Mouse (Mus musculus): ENCODE measurements around the gene Vmn1r83.

Vmn1r83 gene

DNA sequence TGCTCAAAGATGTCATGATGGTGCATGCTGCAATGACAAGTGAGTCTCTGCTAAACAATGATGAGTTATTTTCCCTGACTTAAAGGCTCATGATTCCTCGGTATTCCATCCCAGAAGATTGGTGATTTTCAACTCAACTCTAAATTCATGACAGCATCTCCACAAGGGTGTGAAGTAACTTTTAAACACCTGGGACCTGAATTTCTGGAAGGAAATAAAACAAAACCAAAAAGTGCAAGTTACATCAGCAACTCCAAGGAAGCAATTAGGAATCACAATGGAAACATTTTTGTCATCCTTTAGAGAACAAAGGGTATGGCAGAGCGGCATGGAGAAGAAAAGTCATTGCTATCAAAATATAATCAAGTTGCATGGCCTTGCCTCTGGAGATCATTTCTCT lies at the start of gene Vmn1r83:
TSS of gene Vmn1r83 (minus strand) at position 101 of the 400 bp plus-strand sequence.
- no peak for DNase-seq (ENCODE audit: low spot score in 2 of 2)

DNA sequence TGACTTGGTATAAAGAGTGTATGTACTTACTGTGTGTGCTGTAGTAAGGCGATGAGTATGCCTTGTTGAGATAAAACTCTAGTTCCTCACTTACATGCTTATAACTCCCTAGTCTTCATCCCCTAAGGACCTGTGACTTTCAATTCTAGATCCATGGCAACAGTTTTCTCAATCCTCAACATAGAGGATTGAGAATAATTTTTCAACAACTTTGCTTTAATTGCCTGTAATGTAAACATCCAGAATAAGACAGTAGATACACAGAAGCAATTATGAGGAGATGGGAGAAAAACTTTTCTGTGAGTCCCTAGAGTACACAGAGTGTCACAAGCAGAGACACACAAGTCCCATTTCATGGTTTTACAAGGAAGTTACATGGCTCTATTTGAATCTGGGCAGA lies 39.9 kb upstream of the Vmn1r83 start, which contains the start of gene Vmn1r84:
TSS of gene Vmn1r84 (minus strand) at position 101 of the 400 bp plus-strand sequence.
- DNase-seq (ENCODE audit: low spot score in 2 of 2) = no peak

DNA sequence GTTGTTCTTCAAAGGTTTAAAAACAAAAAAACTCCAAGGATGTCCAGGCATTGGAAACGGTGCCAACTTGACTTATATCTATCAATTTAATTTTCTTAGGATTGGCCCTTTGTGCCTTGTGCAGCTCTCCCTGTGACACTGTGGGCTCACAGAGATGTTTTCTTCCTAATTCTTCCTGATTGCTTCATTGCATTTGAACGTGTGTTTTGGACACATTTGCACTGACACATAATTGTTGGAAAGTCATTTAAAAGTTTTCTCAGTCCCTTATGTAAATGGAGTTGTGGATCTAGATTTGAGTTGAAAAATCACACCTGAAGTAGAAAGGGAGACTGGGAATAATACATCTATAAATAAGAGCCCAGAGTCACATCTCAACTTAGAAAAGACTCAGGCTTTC lies 29.2 kb downstream of the Vmn1r83 start, which contains the start of gene Vmn1r82:
TSS of gene Vmn1r82 (plus strand) at position 301 of the 400 bp plus-strand sequence.
- DNase-seq (ENCODE audit: low spot score in 2 of 2) = no peak

Data from spleen, postnatal 4 days (tissue).